Mouse (Mus musculus) hindbrain, embryonic 13.5 days (tissue): ENCODE results near the gene Myl6b. TPM values are rescaled to one million over a fixed set of nuclear protein-coding genes. Genes with fewer than 3 reads are reported as not detected.

ENCODE experiments used
- ATAC-seq: fragments of 200-750 bp; cut with Nextera tagmentation; 2 replicates; pipeline ENCODE4 v1.8.0; 2017; ENCODE audit warnings: moderate TSS enrichment; ENCODE audit not compliant: low FRiP score
- H3K27ac ChIP-seq: fragments of 300-500 bp; sonication (generic); 2 replicates; pipeline ENCODE4 v1.5.1; 2015; ENCODE audit warnings: inconsistent platforms, mild to moderate bottlenecking, moderate library complexity
- H3K27me3 ChIP-seq: fragments of 300-500 bp; sonication (generic); 2 replicates; pipeline ENCODE4 v1.6.1; 2015; ENCODE audit warnings: mild to moderate bottlenecking, inconsistent platforms
- H3K36me3 ChIP-seq: fragments of 300-500 bp; sonication (generic); 2 replicates; pipeline ENCODE4 v1.6.1; 2015; ENCODE audit warnings: mild to moderate bottlenecking, inconsistent platforms
- H3K4me1 ChIP-seq: fragments of 300-500 bp; sonication (generic); replicated peaks from 2 replicates; pipeline ENCODE4 v1.6.1; 2015; ENCODE audit warnings: inconsistent platforms
- H3K4me2 ChIP-seq: fragments of 300-500 bp; sonication (generic); 2 replicates; pipeline ENCODE4 v1.6.1; 2015; ENCODE audit warnings: inconsistent platforms, mild to moderate bottlenecking, moderate library complexity
- H3K4me3 ChIP-seq: fragments of 300-500 bp; sonication (generic); 2 replicates; pipeline ENCODE4 v1.5.1; 2015; ENCODE audit warnings: mild to moderate bottlenecking, inconsistent platforms
- H3K9ac ChIP-seq: fragments of 300-500 bp; sonication (generic); 2 replicates; pipeline ENCODE4 v1.6.1; 2015; ENCODE audit warnings: mild to moderate bottlenecking, inconsistent platforms
- H3K9me3 ChIP-seq: fragments of 300-500 bp; sonication (generic); 2 replicates; pipeline ENCODE4 v1.6.1; 2016; ENCODE audit warnings: inconsistent platforms
- WGBS: fragments of 180-500 bp; shearing (Covaris S2); methylation state at CpG from one replicate; pipeline ENCODE4 v1.1.7; 2015; 5-methylcytosine and 5-hydroxymethylcytosine counted together
- polyA plus RNA-seq: library from polyadenylated mRNA; unstranded; fragments of >200 nt; fragmentation: Nextera tagmentation; extraction: Ambion mirVana; gene quantifications from 2 replicates; pipeline ENCODE4 v1.2.1, GENCODE M21; 2015

Myl6b gene
- polyA plus RNA-seq, 1 experiment from 2014 or later = 4.2 TPM

DNA sequence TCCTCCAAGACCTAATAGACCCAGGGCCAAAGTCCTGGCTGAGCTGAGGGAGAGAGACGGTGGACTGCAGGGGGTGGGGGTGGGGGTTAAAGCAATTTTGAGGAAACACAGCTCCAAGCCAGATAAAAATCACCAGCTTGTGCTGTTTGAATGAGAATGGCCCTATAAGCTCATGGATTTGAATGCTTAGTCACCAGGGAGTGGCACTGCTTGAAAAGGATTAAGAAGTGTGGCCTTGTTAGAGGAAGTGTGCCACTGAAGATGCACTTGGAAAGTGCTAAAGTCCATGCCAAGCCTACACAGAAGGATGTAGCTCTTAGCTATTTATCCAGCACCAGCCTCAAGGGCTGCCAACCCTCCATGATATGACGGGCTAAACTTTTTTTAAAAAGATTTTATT, 36.7 kb upstream of the Myl6b start:
- no peak overlapping the region for H3K9ac ChIP-seq
- H3K9me3 ChIP-seq = no peaks in the 10 kb centered on the region
- H3K36me3 ChIP-seq = no peaks in the 10 kb centered on the region
- no peak overlapping the region for H3K4me2 ChIP-seq
- no peak overlapping the region for H3K27ac ChIP-seq
- 86% methylated on average over 2 of the region's 2 CpGs for WGBS
- H3K4me3 ChIP-seq = no peak overlapping the region
- no peaks in the 10 kb centered on the region for H3K27me3 ChIP-seq
- ATAC-seq = no peak
- 0 out of 2 replicates have a peak, but pooled peaks cover 3% of the 10 kb centered on the region for H3K4me1 ChIP-seq

DNA sequence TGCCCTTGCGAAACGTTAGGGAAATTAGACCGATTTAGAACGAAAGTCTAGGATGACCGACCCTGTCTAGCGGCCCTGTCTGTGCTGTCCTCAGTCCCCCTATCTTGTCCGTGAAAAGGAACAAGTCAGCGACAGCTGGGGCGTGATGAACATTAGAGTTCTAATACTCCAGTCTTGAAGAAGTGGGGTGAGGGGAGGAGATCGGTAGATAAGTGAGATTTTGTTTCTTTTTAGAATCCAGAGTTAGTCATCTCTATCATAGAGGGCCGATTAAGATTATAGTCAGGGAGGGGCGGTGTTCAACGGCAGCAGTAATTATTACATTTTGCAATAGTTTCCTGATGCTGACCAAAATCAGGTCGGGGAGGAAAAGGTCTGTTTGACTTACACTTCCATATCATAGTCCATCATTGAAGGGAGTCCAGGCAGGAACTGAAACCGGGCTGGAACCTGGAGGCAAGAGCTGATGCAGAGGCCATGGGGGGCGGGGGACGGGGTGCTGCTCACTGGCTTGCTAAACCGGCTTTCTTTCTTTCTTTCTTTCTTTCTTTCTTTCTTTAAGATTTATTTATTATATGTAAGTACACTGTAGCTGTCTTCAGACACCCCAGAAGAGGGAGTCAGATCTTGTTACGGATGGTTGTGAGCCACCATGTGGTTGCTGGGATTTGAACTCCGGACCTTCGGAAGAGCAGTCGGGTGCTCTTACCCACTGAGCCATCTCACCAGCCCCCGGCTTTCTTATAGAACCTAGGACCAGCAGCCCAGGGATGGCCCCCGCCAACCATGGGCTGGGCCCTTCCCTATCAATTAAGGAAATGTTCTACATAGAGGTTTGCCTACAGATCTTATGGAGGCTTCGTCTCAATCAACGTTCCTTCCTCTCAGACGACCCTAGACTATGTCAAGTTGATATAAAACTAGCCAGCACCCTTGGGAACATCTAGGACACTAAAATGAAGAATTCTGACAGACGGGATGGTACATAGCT, 28.2 kb upstream of the Myl6b start:
- no peak for ATAC-seq
- H3K4me1 ChIP-seq = peaks cover 29% of the 10 kb centered on the region
- H3K27me3 ChIP-seq = peaks cover 31% of the 10 kb centered on the region
- H3K27ac ChIP-seq = no peak overlapping the region
- peaks cover 2% of the 10 kb centered on the region; the same call in 1 of the 2 replicates for H3K36me3 ChIP-seq
- WGBS = 32% methylated on average over 28 of the region's 28 CpGs
- peak overlapping the region; percentile 81; the same call in 1 of the 2 replicates for H3K9ac ChIP-seq
- H3K9me3 ChIP-seq = no peaks in the 10 kb centered on the region
- H3K4me2 ChIP-seq = peak overlapping the region; percentile 99
- H3K4me3 ChIP-seq = peak overlapping the region; percentile 70

DNA sequence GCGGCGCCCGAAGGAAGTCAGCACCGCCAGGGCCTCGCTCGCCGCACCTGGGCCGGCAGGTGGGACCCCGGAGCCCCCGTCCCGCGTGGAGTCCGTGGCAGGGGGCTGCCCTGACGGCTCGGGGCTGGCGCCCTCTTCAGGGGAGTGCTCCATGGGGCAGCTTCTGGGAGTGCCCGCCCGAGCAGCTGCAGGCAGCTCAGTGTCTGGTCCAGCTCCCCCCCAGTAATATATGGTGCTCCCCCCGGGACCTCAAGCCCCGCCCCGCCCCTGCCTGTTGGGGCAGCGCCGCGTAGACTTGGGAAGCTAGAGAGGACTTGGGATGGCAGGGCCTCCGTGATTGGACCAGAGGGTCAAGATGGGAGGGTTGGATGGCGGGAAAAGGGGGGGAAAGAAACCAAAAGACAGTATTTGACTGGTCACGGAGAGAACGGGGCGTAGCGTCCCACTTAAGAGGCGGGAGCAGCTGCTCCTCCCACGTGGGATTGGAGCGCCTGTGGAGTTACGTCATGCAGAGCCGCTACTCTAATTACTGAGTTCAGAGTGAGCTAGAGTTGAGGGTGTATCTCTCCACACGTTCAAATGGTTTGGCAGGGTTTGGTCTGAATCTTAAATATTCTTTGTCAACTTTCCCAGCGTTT, 27.3 kb upstream of the Myl6b start, which contains the start of gene Esyt1:
Gene Esyt1 (minus strand): TSS at position 201 of the 638 bp plus-strand sequence.
- H3K9ac ChIP-seq = peak within 1 kb of the TSS; percentile 81
- peak; percentile 93 for ATAC-seq
- H3K4me1 ChIP-seq = peaks cover 29% of the 10 kb centered on the region
- H3K4me2 ChIP-seq = peak within 1 kb of the TSS; percentile 99
- H3K9me3 ChIP-seq = no peaks in the 10 kb centered on the region
- H3K4me3 ChIP-seq = peak within 1 kb of the TSS; percentile 70
- WGBS = 0% methylated on average over 37 of the region's 37 CpGs
- H3K36me3 ChIP-seq = peaks cover 6% of the 10 kb centered on the region; the same call in 1 of the 2 replicates
- peak within 1 kb of the TSS; percentile 69 for H3K27ac ChIP-seq
- peaks cover 31% of the 10 kb centered on the region for H3K27me3 ChIP-seq

DNA sequence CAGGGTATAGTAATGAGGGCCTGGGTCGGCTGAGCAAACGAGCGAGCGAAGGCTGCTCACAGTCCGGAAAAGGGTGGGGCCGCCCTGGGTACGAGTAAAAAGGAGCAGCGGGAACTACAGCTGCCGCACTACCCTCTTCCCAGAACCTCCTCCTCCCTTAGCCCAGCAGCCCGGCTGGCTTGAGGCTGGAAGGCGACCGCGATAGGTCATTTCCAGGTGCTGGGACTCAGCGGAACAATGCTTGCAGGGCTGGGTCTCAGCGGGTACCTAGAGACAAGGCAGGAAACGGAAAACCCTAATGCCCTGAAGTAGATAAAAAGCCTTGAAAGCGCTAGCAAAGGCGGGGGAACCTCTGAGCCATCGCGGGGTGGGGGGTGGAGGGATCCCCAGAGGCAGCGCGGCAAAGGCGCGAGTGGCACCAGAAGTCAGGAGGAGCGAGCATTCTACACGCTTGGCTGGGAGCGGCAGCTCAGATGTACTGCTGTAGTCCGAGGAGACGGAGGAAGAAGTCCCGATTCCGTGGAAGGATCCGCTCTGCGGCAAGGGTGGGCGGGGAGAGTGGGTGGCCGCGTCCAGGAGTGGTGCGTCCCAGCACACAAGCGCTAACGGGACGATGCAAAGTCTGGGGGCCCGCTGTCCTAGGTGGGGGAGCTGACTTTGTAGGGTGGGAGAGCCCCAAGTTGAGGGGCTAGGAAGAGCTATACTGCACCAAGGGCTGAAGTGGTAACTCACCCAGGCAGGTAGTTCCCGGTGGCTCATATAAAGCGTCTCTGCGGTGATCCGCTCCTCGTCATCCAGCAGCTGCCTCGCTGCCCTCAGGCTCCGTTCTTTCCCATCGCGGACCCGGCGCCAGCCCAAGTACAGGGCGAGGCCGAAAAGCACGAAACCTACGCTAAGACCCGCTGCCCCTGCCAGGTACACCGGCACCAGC, 26.5 kb upstream of the Myl6b start:
- Histone ChIP-seq H3K4me2 (peak overlapping the region; percentile 99), H3K27me3 (peaks cover 31% of the 10 kb centered on the region), H3K27ac (peak overlapping the region; percentile 69), H3K36me3 (peaks cover 13% of the 10 kb centered on the region; the same call in 1 of the 2 replicates), H3K9ac (peak overlapping the region; percentile 81), H3K9me3 (no peaks in the 10 kb centered on the region), H3K4me3 (peak overlapping the region; percentile 70), H3K4me1 (peaks cover 29% of the 10 kb centered on the region)
- WGBS = under 1% methylated on average over 58 of the region's 58 CpGs
- ATAC-seq = peak; percentile 62

DNA sequence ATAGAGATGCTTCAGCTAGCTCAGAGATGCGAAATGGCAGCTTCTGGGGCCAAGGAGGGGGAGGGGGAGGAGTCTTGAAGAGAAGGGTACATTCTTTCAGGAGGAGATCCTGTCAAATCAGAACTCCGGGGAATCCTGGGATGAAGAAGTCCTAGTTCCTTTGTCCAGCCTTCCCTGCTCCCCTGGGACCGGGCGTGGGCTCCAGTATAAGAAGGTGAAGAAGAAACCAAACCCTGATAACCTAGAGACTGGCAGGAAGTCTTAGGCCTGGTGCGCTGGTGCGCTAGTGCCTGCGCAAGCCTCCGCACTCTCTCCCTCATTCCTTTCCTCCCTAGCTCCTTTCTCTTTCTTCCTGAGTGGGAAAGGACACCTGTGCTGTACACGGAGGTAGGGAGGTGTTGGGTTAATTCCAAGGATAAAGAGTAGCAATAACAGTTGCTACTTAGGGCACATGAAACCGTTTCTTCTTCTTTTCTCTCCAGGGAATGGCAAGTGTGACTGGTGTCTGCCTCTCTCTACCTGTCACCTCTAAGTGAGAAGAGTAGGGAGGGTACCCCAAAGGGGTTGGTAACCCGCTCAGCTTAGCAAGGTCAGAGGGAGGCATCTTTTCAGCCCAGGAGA, 25.7 kb upstream of the Myl6b start:
- H3K4me1 ChIP-seq = peaks cover 29% of the 10 kb centered on the region
- peak overlapping the region; percentile 70 for H3K4me3 ChIP-seq
- H3K9me3 ChIP-seq = no peaks in the 10 kb centered on the region
- no peak for ATAC-seq
- peak overlapping the region; percentile 99 for H3K4me2 ChIP-seq
- WGBS = 7% methylated on average over 11 of the region's 11 CpGs
- peak overlapping the region; percentile 69; the same call in 1 of the 2 replicates for H3K27ac ChIP-seq
- peaks cover 13% of the 10 kb centered on the region; the same call in 1 of the 2 replicates for H3K36me3 ChIP-seq
- H3K27me3 ChIP-seq = peaks cover 24% of the 10 kb centered on the region
- H3K9ac ChIP-seq = peak overlapping the region; percentile 81

DNA sequence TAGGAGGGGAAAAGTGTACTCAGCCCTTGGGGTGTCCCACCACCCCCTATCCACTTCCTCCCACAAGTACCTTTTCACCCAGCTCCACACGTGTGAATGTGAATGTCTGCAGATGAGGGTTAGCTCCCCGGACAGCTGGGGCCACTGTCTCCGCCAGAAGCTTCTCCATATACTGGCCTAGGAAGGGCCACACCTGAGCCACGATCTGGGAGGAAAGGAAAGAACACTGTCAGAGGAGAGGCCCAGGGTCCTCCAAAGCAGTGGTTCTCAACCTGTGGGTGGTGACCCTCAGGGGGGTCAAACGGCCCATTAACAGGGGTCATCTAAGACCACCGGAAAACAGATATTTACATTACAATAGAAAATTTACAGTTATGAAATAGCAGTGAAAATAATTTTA, 23.9 kb upstream of the Myl6b start:
- Histone ChIP-seq H3K4me2 (no peak overlapping the region), H3K9me3 (no peaks in the 10 kb centered on the region), H3K4me3 (no peak overlapping the region), H3K27me3 (peaks cover 36% of the 10 kb centered on the region), H3K9ac (no peak overlapping the region), H3K4me1 (peaks cover 29% of the 10 kb centered on the region), H3K36me3 (peaks cover 20% of the 10 kb centered on the region; the same call in 1 of the 2 replicates), H3K27ac (no peak overlapping the region)
- ATAC-seq = no peak
- WGBS = 81% methylated on average over 6 of the region's 6 CpGs

DNA sequence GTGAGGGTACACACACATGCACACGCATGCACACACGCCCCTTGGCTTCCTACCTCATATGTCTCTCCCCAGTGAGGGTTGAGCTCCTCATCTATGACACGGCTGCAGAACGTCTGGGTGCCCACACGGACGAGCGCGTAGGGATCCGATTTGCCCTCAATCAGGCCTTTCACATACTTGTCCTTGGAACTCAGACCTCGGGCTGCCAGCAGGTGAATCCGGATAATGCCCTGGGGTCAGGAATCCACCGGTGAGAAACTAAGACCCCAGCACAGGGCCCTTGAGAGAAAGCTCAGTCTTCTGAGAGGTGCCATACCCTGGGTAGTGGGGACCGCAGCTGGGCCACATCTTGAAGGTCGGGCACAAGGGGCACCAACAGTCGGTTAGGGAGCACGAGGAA, 22.1 kb upstream of the Myl6b start:
- no peak overlapping the region for H3K27ac ChIP-seq
- H3K4me1 ChIP-seq = peaks cover 18% of the 10 kb centered on the region
- WGBS = 90% methylated on average over 16 of the region's 16 CpGs
- H3K9me3 ChIP-seq = no peaks in the 10 kb centered on the region
- no peak overlapping the region for H3K4me2 ChIP-seq
- no peak for ATAC-seq
- H3K27me3 ChIP-seq = peaks cover 48% of the 10 kb centered on the region
- H3K4me3 ChIP-seq = no peak overlapping the region
- no peak overlapping the region for H3K9ac ChIP-seq
- peaks cover 32% of the 10 kb centered on the region for H3K36me3 ChIP-seq

DNA sequence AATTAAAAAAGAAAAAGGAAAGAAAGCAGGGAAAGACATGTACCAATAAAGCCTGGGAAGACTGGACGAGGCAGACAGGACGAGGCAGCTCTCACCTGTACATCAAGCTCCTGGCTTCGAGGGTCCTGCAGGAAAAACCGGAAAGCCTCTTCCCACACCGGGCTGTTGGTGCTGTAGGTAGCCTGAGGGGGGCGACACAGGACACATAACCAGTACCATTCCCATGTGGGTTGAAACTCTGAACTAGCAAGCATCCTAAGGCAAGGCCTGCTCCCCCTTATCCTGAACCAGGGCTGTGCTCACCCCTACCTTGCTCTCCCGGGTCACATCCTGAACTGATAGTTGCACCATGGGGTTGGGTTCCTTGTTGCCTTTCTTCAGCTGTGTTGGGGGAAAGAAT, 20.3 kb upstream of the Myl6b start:
- H3K9ac ChIP-seq = no peak overlapping the region
- no peak overlapping the region for H3K4me2 ChIP-seq
- H3K4me3 ChIP-seq = no peak overlapping the region
- H3K4me1 ChIP-seq = peaks cover under 1% of the 10 kb centered on the region
- H3K27ac ChIP-seq = no peak overlapping the region
- no peak for ATAC-seq
- H3K36me3 ChIP-seq = peaks cover 43% of the 10 kb centered on the region
- H3K27me3 ChIP-seq = peaks cover 52% of the 10 kb centered on the region
- WGBS = 74% methylated on average over 7 of the region's 7 CpGs
- H3K9me3 ChIP-seq = no peaks in the 10 kb centered on the region

DNA sequence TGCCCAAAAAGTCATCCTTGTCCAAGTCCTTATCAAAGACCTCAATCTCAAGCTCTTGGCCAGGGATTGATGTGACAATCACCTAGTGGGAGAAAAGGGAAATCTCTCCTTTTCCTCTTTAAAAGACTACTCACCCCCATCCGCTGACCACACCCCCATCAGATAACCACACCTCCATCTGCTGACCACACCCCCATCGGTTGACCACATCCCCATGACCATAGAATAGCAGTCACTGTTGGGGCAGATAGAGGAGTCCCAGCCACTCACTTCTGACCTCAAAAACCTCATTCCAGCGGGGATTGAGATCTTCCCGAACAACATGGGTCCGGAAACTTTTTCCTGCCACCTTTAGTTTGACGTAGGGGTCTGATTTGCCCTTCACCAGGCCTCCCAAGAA, 18.2 kb upstream of the Myl6b start:
- no peak for ATAC-seq
- Histone ChIP-seq H3K4me1 (no peaks in the 10 kb centered on the region), H3K4me2 (no peak overlapping the region), H3K9ac (no peak overlapping the region), H3K9me3 (no peaks in the 10 kb centered on the region), H3K4me3 (no peak overlapping the region), H3K27ac (no peak overlapping the region), H3K36me3 (peaks cover 54% of the 10 kb centered on the region), H3K27me3 (peaks cover 40% of the 10 kb centered on the region)
- 15% methylated on average over 6 of the region's 6 CpGs for WGBS

DNA sequence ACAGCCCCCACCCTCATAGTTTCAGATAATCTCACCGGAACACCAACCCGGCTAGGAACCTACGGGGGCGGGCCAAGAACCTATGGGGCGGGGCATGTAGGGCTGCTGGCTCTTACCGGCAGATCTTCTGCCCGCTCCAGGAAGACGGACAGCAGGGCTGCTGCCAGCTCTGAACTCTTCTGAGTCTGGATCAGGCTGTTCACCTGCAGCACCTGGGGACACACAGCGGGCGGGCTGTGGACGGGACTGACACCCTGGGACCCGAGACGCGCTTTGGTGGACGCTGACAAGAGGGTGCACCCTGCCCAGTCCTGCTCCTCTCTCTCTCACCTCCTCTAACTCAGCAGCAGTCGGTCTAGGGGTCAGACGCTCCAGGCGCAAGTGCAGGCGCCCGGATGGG, 17.5 kb upstream of the Myl6b start:
- WGBS = 22% methylated on average over 20 of the region's 20 CpGs

DNA sequence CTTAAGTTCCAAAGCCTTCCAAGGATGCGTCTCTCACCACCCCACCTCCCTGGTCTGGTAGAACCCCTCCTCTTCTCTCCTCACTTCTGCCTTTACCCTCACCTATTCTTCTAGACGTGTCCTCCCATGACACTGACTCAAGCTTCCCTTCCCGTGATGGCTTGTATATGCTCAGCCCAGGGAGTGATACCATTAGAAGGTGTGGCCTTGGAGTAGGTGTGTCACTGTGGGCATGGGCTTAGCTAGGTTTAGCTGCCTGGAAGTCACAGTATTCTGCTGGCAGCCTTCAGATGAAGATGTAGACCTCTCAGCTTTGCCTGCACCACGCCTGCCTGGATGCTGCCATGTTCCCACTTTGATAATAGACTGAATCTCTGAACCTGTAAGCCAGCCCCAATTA, 16.6 kb upstream of the Myl6b start:
- 86% methylated on average over 4 of the region's 4 CpGs for WGBS
- H3K27me3 ChIP-seq = peaks cover 40% of the 10 kb centered on the region
- H3K4me2 ChIP-seq = no peak overlapping the region
- ATAC-seq = no peak
- no peaks in the 10 kb centered on the region for H3K9me3 ChIP-seq
- H3K36me3 ChIP-seq = peaks cover 55% of the 10 kb centered on the region
- H3K9ac ChIP-seq = no peak overlapping the region
- no peak overlapping the region for H3K4me3 ChIP-seq
- H3K27ac ChIP-seq = no peak overlapping the region
- no peaks in the 10 kb centered on the region for H3K4me1 ChIP-seq

More for the DNA sequence above, 17.5 kb upstream of the Myl6b start:
- no peak overlapping the region for H3K9ac ChIP-seq
- H3K4me1 ChIP-seq = no peaks in the 10 kb centered on the region
- no peak overlapping the region for H3K4me2 ChIP-seq
- no peaks in the 10 kb centered on the region for H3K9me3 ChIP-seq
- peaks cover 40% of the 10 kb centered on the region for H3K27me3 ChIP-seq
- H3K4me3 ChIP-seq = no peak overlapping the region
- H3K36me3 ChIP-seq = peaks cover 57% of the 10 kb centered on the region
- H3K27ac ChIP-seq = no peak overlapping the region
- ATAC-seq = no peak
